Comparison of ENCODE assay signal across 13 mouse cellular contexts in the genomic region with DNA sequence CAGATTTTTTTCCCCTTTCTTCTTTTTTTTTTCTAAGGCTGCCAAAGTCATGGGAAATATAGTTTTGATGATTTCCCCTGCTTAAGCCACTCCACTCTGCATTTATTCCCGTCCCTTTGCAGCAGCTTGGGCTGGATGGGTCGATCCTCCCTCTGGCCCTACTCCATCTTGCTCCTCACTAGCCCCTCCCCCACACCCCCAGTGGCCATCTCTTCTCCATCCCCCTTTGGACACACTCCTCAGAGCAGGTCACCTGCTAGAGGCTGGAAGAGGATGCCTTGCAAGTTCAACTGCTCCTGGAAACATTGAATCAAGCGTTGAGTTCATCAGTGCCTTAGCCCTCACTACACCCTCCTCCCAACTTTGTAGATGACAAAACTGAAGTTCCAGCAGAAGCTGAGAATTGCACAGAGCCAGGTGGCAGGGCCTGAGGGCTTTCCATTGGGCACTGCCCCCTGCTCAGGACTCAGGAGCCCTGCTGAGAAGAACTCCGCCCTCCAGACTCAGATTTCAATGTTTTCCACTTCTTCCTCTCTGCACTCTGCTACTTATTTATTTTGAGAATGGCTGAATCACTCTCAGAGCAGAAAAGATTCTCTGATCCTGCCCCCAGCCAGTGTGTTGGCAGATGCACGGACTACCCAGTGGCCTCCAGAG.
A peak's percentile ranks its signal among the peaks of the same experiment; 100 is the strongest.
DNase-seq lines count a peak whose midpoint lies in the region; ATAC-seq and TF ChIP-seq lines count a peak whose summit lies in the region.
"Had no signal": no experiment of that assay in that cellular context is flagged by ENCODE, and none has a peak within 500 bp of the region (broad histone marks: within the 10 kb centered on the region; RNA-seq: fewer than 3 reads in every experiment).

No protein-coding gene starts in this region.

- no peak for DNase-seq in kidney, adult 8-10 months
- peak; percentile 55 for DNase-seq in CH12.LX (ENCODE audit: extremely low read depth)
- DNase-seq in adipocyte (ENCODE audit: low spot score), result peak; percentile 39
- DNase-seq in limb, embryonic 14.5 days (ENCODE audit: low spot score), result peak; percentile 51
- DNase-seq in left cerebral cortex, adult 8-10 months (ENCODE audit: low spot score in 2 of 2), result no peak
- no peak for DNase-seq in c-Kit-positive CD71-positive TER-119-positive erythroid progenitor cells, embryonic 14.5 days (ENCODE audit: low spot score)
- DNase-seq: adrenal gland, postnatal 10 days; cerebellum, adult 18-20 months; heart, adult 18-20 months; thymus, postnatal 25 days had no signal

- no peak overlapping the region for H3K9ac ChIP-seq in kidney, embryonic 15.5 days
- H3K9ac ChIP-seq in CH12.LX (ENCODE audit: insufficient read depth, low read depth), result no peak overlapping the region
- no peak overlapping the region for H3K9ac ChIP-seq in limb, embryonic 14.5 days (ENCODE audit: low read depth, low read length, severe bottlenecking)
- H3K9ac ChIP-seq: hindbrain, embryonic 14.5 days; midbrain, embryonic 15.5 days had no signal

- H3K79me2 ChIP-seq in CH12.LX (replicated peaks; ENCODE audit: control insufficient read depth, extremely low read depth, insufficient read depth, poor library complexity, severe bottlenecking), result no peaks in the 10 kb centered on the region

- dilution Hi-C loops in CH12.LX (cut with MboI; ENCODE audit: extremely low pct_ligation_motif_present, extremely low pct_unique_long_range_greater_than_20kb, low sequenced_read_pairs), result no loop called here

- no peaks in the 10 kb centered on the region for H3K9me3 ChIP-seq in kidney, embryonic 15.5 days (replicated peaks)
- H3K9me3 ChIP-seq in CH12.LX (replicated peaks; ENCODE audit: low read length), result no peaks in the 10 kb centered on the region
- H3K9me3 ChIP-seq in limb, embryonic 14.5 days (ENCODE audit: control insufficient read depth, low read length), result no peaks in the 10 kb centered on the region
- H3K9me3 ChIP-seq: midbrain, embryonic 15.5 days had no signal

- H3K4me2 ChIP-seq in kidney, embryonic 15.5 days, result no peak overlapping the region
- H3K4me2 ChIP-seq in CH12.LX (ENCODE audit: insufficient read depth, low read depth, poor library complexity, severe bottlenecking), result no peak overlapping the region
- no peak overlapping the region for H3K4me2 ChIP-seq in limb, embryonic 14.5 days (replicated peaks; ENCODE audit: low read depth, low read length, severe bottlenecking)
- H3K4me2 ChIP-seq: hindbrain, embryonic 14.5 days; midbrain, embryonic 15.5 days had no signal

- TF ChIP-seq EP300 in CH12.LX (IDR thresholded peaks at IDR 0.05; ENCODE audit: low read length), result no peak

- H3K4me3 ChIP-seq in kidney, embryonic 15.5 days (replicated peaks), result no peak overlapping the region
- H3K4me3 ChIP-seq in CH12.LX (replicated peaks in 1 of 3; ENCODE audit: low read depth in 2 of 3, low read length in 2 of 3, poor library complexity in 1 of 3), result no peak overlapping the region
- H3K4me3 ChIP-seq in limb, embryonic 14.5 days (replicated peaks; ENCODE audit: low read length), result no peak overlapping the region
- H3K4me3 ChIP-seq: midbrain, embryonic 15.5 days had no signal

- no peaks in the 10 kb centered on the region for H3K36me3 ChIP-seq in kidney, embryonic 15.5 days
- H3K36me3 ChIP-seq in CH12.LX (replicated peaks in 1 of 2; ENCODE audit: control insufficient read depth in 1 of 2, insufficient read depth in 1 of 2, low read length in 1 of 2), result peaks cover under 1 to 62% of the 10 kb centered on the region in 2 experiments
- no peaks in the 10 kb centered on the region for H3K36me3 ChIP-seq in limb, embryonic 14.5 days (ENCODE audit: control insufficient read depth, insufficient read depth, low read length)
- H3K36me3 ChIP-seq: midbrain, embryonic 15.5 days had no signal

- TF ChIP-seq POLR2A in CH12.LX (IDR thresholded peaks at IDR 0.05; ENCODE audit: low read depth, low read length), result no peak
- TF ChIP-seq POLR2A in limb, embryonic 14.5 days (IDR thresholded peaks at IDR 0.05; ENCODE audit: borderline replicate concordance, extremely low read depth, insufficient read depth, insufficient read length), result no peak

- H3K27me3 ChIP-seq in kidney, embryonic 15.5 days, result peaks cover 2% of the 10 kb centered on the region; the same call in 1 of the 2 replicates
- no peaks in the 10 kb centered on the region for H3K27me3 ChIP-seq in CH12.LX (replicated peaks)
- no peaks in the 10 kb centered on the region for H3K27me3 ChIP-seq in limb, embryonic 14.5 days (ENCODE audit: control insufficient read depth, insufficient read depth, low read length)
- H3K27me3 ChIP-seq: midbrain, embryonic 15.5 days had no signal

- peaks cover 29% of the 10 kb centered on the region for H3K4me1 ChIP-seq in kidney, embryonic 15.5 days
- peaks cover 19 to 41% of the 10 kb centered on the region in 2 experiments for H3K4me1 ChIP-seq in CH12.LX (ENCODE audit: control insufficient read depth in 1 of 2, insufficient read depth in 2 of 2)
- H3K4me1 ChIP-seq in limb, embryonic 14.5 days (ENCODE audit: control insufficient read depth, insufficient read depth, low read length), result peaks cover 25% of the 10 kb centered on the region
- H3K4me1 ChIP-seq: midbrain, embryonic 15.5 days had no signal

- ATAC-seq in kidney, embryonic 15.5 days (replicated peaks; ENCODE audit: low FRiP score), result peak; percentile 38; the same call in 1 of the 2 replicates
- no peak; the same call in 1 of the 2 replicates for ATAC-seq in limb, embryonic 14.5 days (ENCODE audit: low FRiP score, low read depth)
- ATAC-seq: midbrain, embryonic 15.5 days had no signal

- TF ChIP-seq RAD21 in CH12.LX (IDR thresholded peaks at IDR 0.05; ENCODE audit: low read depth, low read length), result no peak

- in situ Hi-C loops in CH12.LX (cut with MboI; ENCODE audit: low pct_ligation_motif_present, low pct_unique_long_range_greater_than_20kb, low sequenced_read_pairs), result no loop called here

- TF ChIP-seq CTCF in CH12.LX (conservative IDR thresholded peaks at IDR 0.05 in 1 of 2, IDR thresholded peaks at IDR 0.05 in 1 of 2; ENCODE audit: low read depth in 2 of 2, low read length in 2 of 2), result no peak

- peak overlapping the region; percentile 54 for H3K27ac ChIP-seq in kidney, embryonic 15.5 days
- H3K27ac ChIP-seq in CH12.LX (ENCODE audit: insufficient read depth, low read depth), result no peak overlapping the region
- peak overlapping the region; percentile 76 for H3K27ac ChIP-seq in limb, embryonic 14.5 days (replicated peaks; ENCODE audit: low read depth, low read length)
- H3K27ac ChIP-seq: hindbrain, embryonic 14.5 days; midbrain, embryonic 15.5 days had no signal

- WGBS in kidney, embryonic 15.5 days, result 32% methylated on average over 5 of the region's 5 CpGs
- WGBS in limb, embryonic 14.5 days, result 41% methylated on average over 5 of the region's 5 CpGs

TF ChIP-seq in CH12.LX, 34 proteins besides CTCF, POLR2A, EP300 and RAD21:
- TF ChIP-seq BHLHE40 (IDR thresholded peaks at IDR 0.05; ENCODE audit: low read depth, low read length), result 0 out of 2 replicates have a peak, but pooled peaks have one; percentile 0
- peak; percentile 56; the same call in 1 of the 2 replicates for TF ChIP-seq MEF2A (IDR thresholded peaks at IDR 0.05; ENCODE audit: borderline replicate concordance, low read depth, low read length)
- TF ChIP-seq ETS1 (conservative IDR thresholded peaks at IDR 0.05; ENCODE audit: low read depth, low read length), result peak; percentile 46; the same call in 1 of the 2 replicates
- no peak for TF ChIP-seq NRF1 (IDR thresholded peaks at IDR 0.05; ENCODE audit: low read depth, low read length)

Comparison
In these comparisons a context has a peak if more than half of its experiments do, and no peak if none do; other contexts are left out.
1. DNase-seq: peak in CH12.LX (single experiment), adipocyte (single experiment) and limb, embryonic 14.5 days (single experiment); none in kidney, adult 8-10 months (0 of 2), left cerebral cortex, adult 8-10 months (0 of 2) and c-Kit-positive CD71-positive TER-119-positive erythroid progenitor cells, embryonic 14.5 days (single experiment).